Mouse (Mus musculus) lung, embryonic 14.5 days (tissue): ENCODE data around the gene Mrps10. TPM values are rescaled to one million over a fixed set of nuclear protein-coding genes. Genes with fewer than 3 reads are reported as not detected.
"Not testable (repeated sequence)": the region's sequence is repeated elsewhere in the genome, so short reads cannot be mapped to it uniquely, and the experiment has no call there.

ENCODE experiments used
- ATAC-seq: fragments of 200-750 bp; cut with Nextera tagmentation; 2 replicates; pipeline ENCODE4 v1.8.0; 2017; ENCODE audit warnings: mild to moderate bottlenecking, moderate TSS enrichment, moderate library complexity; ENCODE audit not compliant: insufficient read depth
- DNase-seq: peaks from one replicate; pipeline ENCODE4 v3.0.0-alpha.2; 2015
- H3K27ac ChIP-seq: fragments of 300-500 bp; sonication (generic); 2 replicates; pipeline ENCODE4 v1.5.1; 2014; ENCODE audit warnings: low read depth, mild to moderate bottlenecking, moderate library complexity
- H3K27me3 ChIP-seq: fragments of 300-500 bp; sonication (generic); 2 replicates; pipeline ENCODE4 v1.6.1; 2014; ENCODE audit warnings: low read length, control low read depth; ENCODE audit not compliant: insufficient read depth
- H3K36me3 ChIP-seq: fragments of 300-500 bp; sonication (generic); 2 replicates; pipeline ENCODE4 v1.6.1; 2014; ENCODE audit warnings: control low read depth; ENCODE audit not compliant: insufficient read depth
- H3K4me1 ChIP-seq: fragments of 300-500 bp; sonication (generic); 2 replicates; pipeline ENCODE4 v1.6.1; 2014; ENCODE audit warnings: antibody characterized with exemption, control low read depth; ENCODE audit not compliant: insufficient read depth
- H3K4me2 ChIP-seq: fragments of 300-500 bp; sonication (generic); 2 replicates; pipeline ENCODE4 v1.6.1; 2014; ENCODE audit warnings: mild to moderate bottlenecking
- H3K4me3 ChIP-seq: fragments of 300-500 bp; sonication (generic); 2 replicates; pipeline ENCODE4 v1.5.1; 2014; ENCODE audit warnings: low read depth, low read length
- H3K9ac ChIP-seq: fragments of 300-500 bp; sonication (generic); 2 replicates; pipeline ENCODE4 v1.6.1; 2014
- H3K9me3 ChIP-seq: fragments of 300-500 bp; sonication (generic); 2 replicates; pipeline ENCODE4 v1.6.1; 2016; ENCODE audit warnings: low read depth, low read length, control low read depth
- CTCF ChIP-seq: IDR thresholded peaks from 2 replicates; pipeline ENCODE4 v1.5.1; 2016; ENCODE audit warnings: antibody characterized with exemption, low read depth
- WGBS: fragments of 180-500 bp; shearing (Covaris S2); extraction: QIAGEN DNeasy Blood & Tissue Kit; methylation state at CpG from one replicate; pipeline ENCODE4 v1.1.7; 2014; 5-methylcytosine and 5-hydroxymethylcytosine counted together
- polyA plus RNA-seq: library from polyadenylated mRNA; unstranded; fragments of >200 nt; fragmentation: Nextera tagmentation; extraction: Ambion mirVana; gene quantifications from 2 replicates; pipeline ENCODE4 v1.2.1, GENCODE M21; 2014

The Mrps10 gene
- polyA plus RNA-seq, 1 experiment from 2014 or later = 84.1 TPM

DNA sequence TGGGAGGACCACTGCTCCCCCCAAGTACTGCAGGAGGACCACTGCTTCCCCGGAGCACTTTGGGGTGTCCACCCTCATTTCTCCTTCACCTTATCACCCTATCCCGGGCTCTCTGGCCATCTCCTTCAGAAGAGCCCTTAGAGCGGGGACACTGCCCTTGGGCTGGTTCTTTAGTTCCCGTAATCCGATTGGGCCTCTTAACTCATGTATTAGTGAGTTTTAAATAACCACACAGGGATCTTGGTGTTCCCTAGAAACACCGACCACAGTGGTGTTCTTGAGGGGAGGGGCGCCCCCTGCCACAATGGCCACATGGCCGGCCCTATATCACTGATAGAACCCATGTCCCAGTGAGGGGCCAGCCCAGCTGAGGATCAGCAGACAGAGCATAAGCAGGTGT, 30.4 kb downstream of the Mrps10 start:
- Histone ChIP-seq H3K9me3 (no peaks in the 10 kb centered on the region), H3K27me3 (peaks cover 19% of the 10 kb centered on the region; the same call in 1 of the 2 replicates), H3K4me3 (no peak overlapping the region), H3K27ac (no peak overlapping the region), H3K4me2 (no peak overlapping the region), H3K9ac (no peak overlapping the region), H3K4me1 (no peaks in the 10 kb centered on the region; the same call in none of the 2 replicates), H3K36me3 (no peaks in the 10 kb centered on the region)
- ATAC-seq (no peak), DNase-seq (no peak)
- TF ChIP-seq CTCF = no peak
- 83% methylated on average over 8 of the region's 8 CpGs for WGBS

DNA sequence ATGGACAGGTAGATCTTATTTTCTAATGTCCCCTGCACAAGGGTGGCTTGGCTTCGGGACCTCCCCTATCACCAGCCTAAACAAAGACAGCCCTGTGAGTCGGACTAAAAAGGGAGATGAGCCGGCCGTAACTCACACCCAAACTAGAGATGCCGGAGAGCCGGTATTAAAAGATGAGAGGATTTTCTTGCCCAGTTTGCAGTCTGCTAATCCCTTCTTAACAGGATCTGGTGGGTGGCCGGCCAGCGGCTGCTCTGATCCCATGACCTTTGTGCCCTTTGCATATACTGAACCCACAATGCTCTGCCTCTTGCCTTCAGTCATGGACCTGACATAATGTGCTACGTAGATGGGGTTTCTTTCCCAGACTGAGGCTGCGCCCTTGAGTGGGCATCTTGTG, 31.8 kb downstream of the Mrps10 start, which contains the start of gene Guca1a:
TSS of gene Guca1a (minus strand) at position 134 of the 400 bp plus-strand sequence.
- no peaks in the 10 kb centered on the region for H3K36me3 ChIP-seq
- no peaks in the 10 kb centered on the region for H3K9me3 ChIP-seq
- H3K4me1 ChIP-seq = no peaks in the 10 kb centered on the region; the same call in 1 of the 2 replicates
- ATAC-seq (no peak), DNase-seq (no peak)
- H3K9ac ChIP-seq = no peak within 1 kb of the TSS
- no peak for TF ChIP-seq CTCF
- H3K4me2 ChIP-seq = no peak within 1 kb of the TSS
- H3K27ac ChIP-seq = no peak within 1 kb of the TSS
- no peak within 1 kb of the TSS for H3K4me3 ChIP-seq
- peaks cover 8% of the 10 kb centered on the region; the same call in 1 of the 2 replicates for H3K27me3 ChIP-seq
- WGBS = 51% methylated on average over 10 of the region's 10 CpGs

DNA sequence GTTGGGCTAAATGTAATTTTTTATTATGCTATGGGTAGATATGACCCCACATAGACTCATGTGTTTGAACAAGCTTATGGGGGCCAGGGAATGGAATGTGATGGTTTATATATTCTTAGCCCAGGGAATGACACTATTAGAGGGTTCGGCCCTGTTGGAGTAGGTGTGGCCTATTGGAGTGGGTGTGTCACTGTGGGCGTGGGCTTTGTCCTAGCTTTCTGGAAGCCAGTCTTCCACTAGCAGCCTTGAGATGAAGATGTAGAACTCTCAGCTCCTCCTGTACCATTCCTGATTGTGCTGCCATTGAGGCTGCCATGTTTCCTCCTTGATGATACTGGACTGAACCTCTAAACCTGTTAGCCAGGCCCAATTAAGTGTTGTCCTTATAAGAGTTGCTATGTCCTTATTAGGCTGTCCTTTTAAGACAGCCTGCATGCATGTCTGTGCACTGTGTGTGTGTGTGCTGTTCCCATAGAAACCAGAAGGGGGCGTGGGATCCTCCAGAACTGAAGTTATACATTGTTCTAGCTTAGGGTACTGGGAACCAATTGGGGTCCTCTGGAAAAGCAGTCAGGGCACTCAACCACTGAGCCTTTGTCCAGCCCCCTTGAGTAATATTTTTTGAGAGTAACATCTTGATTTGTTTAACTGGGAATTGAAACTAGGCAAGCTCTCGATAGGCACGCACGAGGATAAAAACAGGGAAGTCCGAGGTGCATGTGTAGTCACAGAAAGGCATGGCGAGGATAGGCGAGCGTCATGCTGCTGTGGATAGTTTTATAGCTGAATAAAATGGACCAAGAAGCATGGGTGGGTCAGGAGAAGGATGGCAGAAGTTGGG, 39.2 kb downstream of the Mrps10 start:
- Histone ChIP-seq H3K4me2 (no peak overlapping the region), H3K9ac (no peak overlapping the region), H3K4me3 (no peak overlapping the region), H3K9me3 (no peaks in the 10 kb centered on the region), H3K4me1 (no peaks in the 10 kb centered on the region), H3K27me3 (peaks cover 19% of the 10 kb centered on the region), H3K36me3 (no peaks in the 10 kb centered on the region), H3K27ac (no peak overlapping the region)
- ATAC-seq = no peak
- no peak for TF ChIP-seq CTCF
- DNase-seq = no peak
- WGBS = 58% methylated on average over 10 of the region's 10 CpGs

DNA sequence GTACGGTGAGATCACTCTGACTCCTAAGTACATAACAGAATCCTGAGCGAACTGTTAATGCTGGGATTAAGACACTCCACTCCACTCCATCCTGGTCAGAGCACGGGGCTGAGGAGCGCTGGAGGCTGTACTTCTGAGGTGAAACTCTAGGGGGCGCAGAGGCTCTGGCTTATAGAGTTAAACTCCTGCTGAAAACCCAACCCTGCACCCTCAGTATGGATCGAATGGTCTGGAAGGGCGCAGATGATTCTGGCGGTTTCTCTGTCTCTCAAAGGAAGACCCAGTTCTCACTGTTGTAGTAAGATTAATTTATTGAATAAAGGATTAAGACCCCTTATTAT, 39.8 kb downstream of the Mrps10 start:
- Histone ChIP-seq H3K9ac (no peak overlapping the region), H3K9me3 (no peaks in the 10 kb centered on the region), H3K4me2 (no peak overlapping the region), H3K36me3 (no peaks in the 10 kb centered on the region), H3K4me3 (no peak overlapping the region), H3K4me1 (no peaks in the 10 kb centered on the region), H3K27me3 (peaks cover 21% of the 10 kb centered on the region), H3K27ac (no peak overlapping the region)
- DNase-seq (peak; percentile 88), ATAC-seq (0 out of 2 replicates have a peak, but pooled peaks have one; percentile 52)
- peak; percentile 83 for TF ChIP-seq CTCF
- WGBS = 22% methylated on average over 8 of the region's 8 CpGs

DNA sequence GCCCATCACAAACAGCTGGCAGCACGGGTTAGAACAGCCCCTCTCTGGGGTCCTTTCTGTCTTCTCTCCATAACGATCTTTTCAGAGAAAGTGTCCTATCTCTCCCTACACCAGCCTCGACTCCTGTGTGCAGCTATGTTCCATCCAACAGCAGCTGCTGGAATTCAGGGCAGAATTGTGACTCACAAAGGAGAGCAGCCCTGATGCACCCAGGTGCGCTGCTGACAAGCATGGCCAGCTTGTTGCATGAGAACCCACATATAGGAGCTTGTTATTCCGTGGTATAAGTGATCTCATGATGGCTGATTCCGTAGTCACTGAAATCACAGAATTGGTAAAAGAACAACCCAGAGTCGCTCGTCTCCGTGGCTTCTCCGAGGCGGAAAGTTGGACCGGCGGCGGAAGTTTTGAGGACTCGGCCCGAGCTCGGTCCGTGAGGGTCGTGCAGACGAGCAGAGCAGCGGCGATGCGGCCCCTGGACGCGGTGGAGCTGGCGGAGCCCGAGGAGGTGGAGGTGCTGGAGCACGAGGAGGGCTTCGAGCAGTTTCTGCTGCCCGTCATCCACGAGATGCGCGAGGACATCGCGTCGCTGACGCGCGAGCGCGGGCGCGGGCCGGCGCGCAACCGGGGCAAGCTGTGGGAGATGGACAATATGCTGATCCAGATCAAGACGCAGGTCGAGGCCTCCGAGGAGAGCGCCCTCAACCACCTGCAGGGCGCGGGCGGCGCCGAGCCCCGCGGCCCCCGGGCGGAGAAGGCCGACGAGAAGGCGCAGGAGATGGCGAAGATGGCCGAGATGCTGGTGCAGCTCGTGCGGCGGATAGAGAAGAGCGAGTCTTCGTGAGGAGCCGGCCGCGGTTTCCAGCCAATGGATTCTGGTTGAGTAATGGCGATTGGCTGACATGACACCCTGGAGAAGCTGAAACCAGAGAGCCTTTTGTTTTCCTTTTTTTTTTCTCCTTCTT, 41.5 kb downstream of the Mrps10 start:
- H3K27me3 ChIP-seq = peaks cover 24% of the 10 kb centered on the region

DNA sequence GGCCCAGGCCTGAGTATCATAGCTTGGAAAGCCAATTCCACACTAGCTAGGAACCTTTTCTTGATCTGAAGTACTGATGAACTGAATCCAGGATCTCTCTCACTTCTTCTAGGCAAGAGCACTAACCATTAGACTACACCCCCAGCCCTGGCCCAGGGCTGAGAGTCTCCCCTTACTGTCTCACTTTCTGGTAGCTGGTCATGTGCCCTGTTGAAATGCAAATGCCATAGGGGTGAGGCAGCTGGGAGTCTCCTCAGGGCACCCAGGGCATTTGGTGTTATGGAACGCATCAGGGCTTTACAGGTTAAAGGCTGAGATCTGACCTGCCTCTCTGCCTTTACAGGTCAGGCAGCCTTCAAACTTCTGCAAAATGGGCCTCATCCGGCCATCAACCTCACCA, 51.5 kb downstream of the Mrps10 start:
- ATAC-seq (no peak), DNase-seq (no peak)
- WGBS = 63% methylated on average over 2 of the region's 2 CpGs
- Histone ChIP-seq H3K9me3 (no peaks in the 10 kb centered on the region), H3K9ac (no peak overlapping the region), H3K27me3 (no peaks in the 10 kb centered on the region), H3K27ac (no peak overlapping the region), H3K36me3 (no peaks in the 10 kb centered on the region), H3K4me1 (no peaks in the 10 kb centered on the region), H3K4me2 (no peak overlapping the region), H3K4me3 (no peak overlapping the region)
- no peak for TF ChIP-seq CTCF

More for the DNA sequence above, 41.5 kb downstream of the Mrps10 start:
- H3K4me3 ChIP-seq = peak overlapping the region; percentile 34
- not testable (repeated sequence) for H3K36me3 ChIP-seq, ATAC-seq, H3K9me3 ChIP-seq, H3K9ac ChIP-seq, H3K27ac ChIP-seq, H3K4me1 ChIP-seq
- WGBS = 2% methylated on average over 71 of the region's 74 CpGs
- DNase-seq = peak; percentile 35
- H3K4me2 ChIP-seq = peak overlapping the region; percentile 68

DNA sequence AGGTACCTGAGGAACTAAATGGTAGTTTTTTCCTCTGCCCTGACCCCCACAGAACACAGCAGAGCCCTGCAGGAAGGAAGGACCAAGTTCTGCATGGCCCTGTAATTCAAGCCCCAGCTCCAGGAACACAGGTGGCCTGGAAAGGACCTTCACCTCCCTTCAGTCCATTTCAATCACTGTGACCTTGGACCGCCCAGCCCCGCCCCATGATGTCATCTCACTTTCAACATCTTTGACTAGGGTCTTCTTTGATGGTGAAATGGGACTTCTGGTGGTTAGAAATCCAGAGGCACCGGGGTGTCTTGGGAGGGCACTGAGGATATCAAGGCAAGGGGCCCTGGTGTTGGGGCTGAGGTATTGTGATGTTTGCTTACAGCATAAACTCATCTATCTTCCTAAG, 52.9 kb downstream of the Mrps10 start:
- WGBS = 69% methylated on average over 3 of the region's 3 CpGs
- no peak for TF ChIP-seq CTCF
- Histone ChIP-seq H3K9ac (no peak overlapping the region), H3K4me1 (no peaks in the 10 kb centered on the region), H3K27me3 (no peaks in the 10 kb centered on the region), H3K4me3 (no peak overlapping the region), H3K9me3 (no peaks in the 10 kb centered on the region), H3K36me3 (no peaks in the 10 kb centered on the region), H3K27ac (no peak overlapping the region), H3K4me2 (no peak overlapping the region)
- DNase-seq (no peak), ATAC-seq (no peak)

DNA sequence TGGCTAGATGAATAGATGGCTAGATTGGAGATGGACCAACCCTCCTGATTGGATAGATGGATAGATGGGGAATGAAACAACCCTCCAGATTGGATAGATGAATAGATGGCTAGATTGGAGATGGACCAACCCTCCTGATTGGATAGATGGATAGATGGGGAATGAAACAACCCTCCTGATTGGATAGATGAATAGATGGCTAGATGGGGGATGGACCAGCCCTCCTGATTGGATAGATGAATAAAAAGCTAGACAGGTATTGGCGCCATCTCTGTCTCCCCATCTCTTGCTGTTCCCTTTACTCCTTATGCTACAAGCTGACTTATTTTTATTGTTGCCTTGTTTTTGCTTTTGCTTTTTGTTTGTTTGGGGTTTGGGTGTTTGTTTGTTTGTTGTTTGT, 53.9 kb downstream of the Mrps10 start:
- DNase-seq, H3K9me3 ChIP-seq, H3K36me3 ChIP-seq, H3K9ac ChIP-seq, ATAC-seq, H3K4me1 ChIP-seq, H3K4me3 ChIP-seq, H3K27me3 ChIP-seq, H3K27ac ChIP-seq, H3K4me2 ChIP-seq: not testable (repeated sequence)
- 90% methylated on average over 1 of the region's 1 CpGs for WGBS
